Mouse (Mus musculus): ENCODE results near the gene Polr3gl. TPM values are rescaled to one million over a fixed set of nuclear protein-coding genes. Genes with fewer than 3 reads are reported as not detected.
"Not testable (repeated sequence)": the region's sequence is repeated elsewhere in the genome, so short reads cannot be mapped to it uniquely, and the experiment has no call there.

Polr3gl gene
- polyA plus RNA-seq, 1 experiment, result 44.5 TPM

- Histone ChIP-seq H3K4me1 (ENCODE audit: control insufficient read depth, insufficient read depth, low read length) (no peaks in the 10 kb centered on the region), H3K4me3 (ENCODE audit: insufficient read depth, low read length) (no peak overlapping the region), H3K27ac (ENCODE audit: insufficient read depth, low read length) (no peak overlapping the region)
- TF ChIP-seq CTCF (IDR thresholded peaks at IDR 0.05; ENCODE audit: extremely low read depth, insufficient read depth, low read length), result no peak
- no peak for TF ChIP-seq POLR2A (IDR thresholded peaks at IDR 0.05; ENCODE audit: extremely low read depth, insufficient read depth, low read length)
These were observed 29.2 kb upstream of the Polr3gl start for GRCm38 (mm10) chr3:96623201-96623600.

DNA sequence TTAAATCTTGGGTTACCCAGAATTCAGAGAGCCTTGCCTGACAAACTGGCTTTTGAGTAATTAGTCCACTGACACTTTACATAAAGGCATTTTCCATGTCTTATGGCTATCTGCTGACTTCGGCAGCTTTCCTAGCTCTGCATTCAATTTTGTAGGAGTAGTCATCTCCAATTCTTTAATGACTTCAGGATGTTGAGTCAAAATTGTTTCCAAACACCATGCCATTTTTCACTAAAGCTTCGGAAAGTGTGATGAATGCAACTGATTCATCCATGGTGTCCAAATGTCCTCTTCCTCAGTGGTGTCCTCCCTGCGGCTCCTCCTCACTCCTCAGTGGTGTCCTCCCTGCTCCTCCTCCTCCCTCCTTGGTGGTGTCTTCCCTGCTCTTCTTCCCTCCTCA lies 24.0 kb upstream of the Polr3gl start:
- H3K27ac ChIP-seq (ENCODE audit: insufficient read depth, low read length), result no peak overlapping the region
- no peaks in the 10 kb centered on the region for H3K4me1 ChIP-seq (ENCODE audit: control insufficient read depth, insufficient read depth, low read length)
- H3K4me3 ChIP-seq (ENCODE audit: insufficient read depth, low read length), result no peak overlapping the region
- no peak for TF ChIP-seq POLR2A (IDR thresholded peaks at IDR 0.05; ENCODE audit: extremely low read depth, insufficient read depth, low read length)
- no peak for TF ChIP-seq CTCF (IDR thresholded peaks at IDR 0.05; ENCODE audit: extremely low read depth, insufficient read depth, low read length)

GRCm38 (mm10) chr3:96606618-96607017 lies 12.6 kb upstream of the Polr3gl start:
- Histone ChIP-seq H3K27ac (ENCODE audit: insufficient read depth, low read length) (no peak overlapping the region), H3K4me3 (ENCODE audit: insufficient read depth, low read length) (no peak overlapping the region), H3K4me1 (ENCODE audit: control insufficient read depth, insufficient read depth, low read length) (peaks cover 11% of the 10 kb centered on the region; the same call in 1 of the 2 replicates)
- no peak for TF ChIP-seq POLR2A (IDR thresholded peaks at IDR 0.05; ENCODE audit: extremely low read depth, insufficient read depth, low read length)
- no peak for TF ChIP-seq CTCF (IDR thresholded peaks at IDR 0.05; ENCODE audit: extremely low read depth, insufficient read depth, low read length)

GRCm38 (mm10) chr3:96606007-96606406 lies 12.0 kb upstream of the Polr3gl start:
- H3K27ac ChIP-seq (ENCODE audit: insufficient read depth, low read length); H3K4me3 ChIP-seq (ENCODE audit: insufficient read depth, low read length): not testable (repeated sequence)
- peaks cover 11% of the 10 kb centered on the region; the same call in 1 of the 2 replicates for H3K4me1 ChIP-seq (ENCODE audit: control insufficient read depth, insufficient read depth, low read length)

- peaks cover 15% of the 10 kb centered on the region for H3K4me1 ChIP-seq (ENCODE audit: control insufficient read depth, insufficient read depth, low read length)
- H3K27ac ChIP-seq (ENCODE audit: insufficient read depth, low read length), result no peak overlapping the region
- no peak for TF ChIP-seq POLR2A (IDR thresholded peaks at IDR 0.05; ENCODE audit: extremely low read depth, insufficient read depth, low read length)
- no peak overlapping the region for H3K4me3 ChIP-seq (ENCODE audit: insufficient read depth, low read length)
These were observed 9.3 kb upstream of the Polr3gl start for GRCm38 (mm10) chr3:96603311-96603710.

DNA sequence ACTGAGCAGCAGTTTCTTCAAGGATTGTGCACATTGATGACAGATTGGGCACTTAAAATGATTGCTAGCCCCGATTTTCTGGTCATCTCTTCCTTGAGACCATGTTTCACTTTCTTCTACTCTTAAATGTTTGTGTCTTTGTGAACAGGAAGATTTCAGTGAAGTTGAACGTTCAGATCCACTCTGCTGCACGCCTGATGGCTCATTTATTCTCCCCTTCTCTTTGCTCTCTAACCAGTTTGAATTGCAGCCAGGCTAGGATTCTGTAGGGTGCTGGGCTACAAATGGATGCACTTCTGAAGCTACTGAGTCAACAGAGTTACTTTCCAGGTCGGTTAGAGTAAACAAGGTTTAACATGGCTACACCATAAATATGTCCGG lies 8.7 kb upstream of the Polr3gl start:
- Histone ChIP-seq H3K4me3 (ENCODE audit: insufficient read depth, low read length) (peak overlapping the region; percentile 61; the same call in 1 of the 2 replicates), H3K27ac (ENCODE audit: insufficient read depth, low read length) (no peak overlapping the region), H3K4me1 (ENCODE audit: control insufficient read depth, insufficient read depth, low read length) (peaks cover 15% of the 10 kb centered on the region)
- TF ChIP-seq CTCF (IDR thresholded peaks at IDR 0.05; ENCODE audit: extremely low read depth, insufficient read depth, low read length), result no peak
- TF ChIP-seq POLR2A (IDR thresholded peaks at IDR 0.05; ENCODE audit: extremely low read depth, insufficient read depth, low read length), result no peak

- H3K27ac ChIP-seq (ENCODE audit: insufficient read depth, low read length), result peak overlapping the region; percentile 17
- no peak for TF ChIP-seq POLR2A (IDR thresholded peaks at IDR 0.05; ENCODE audit: extremely low read depth, insufficient read depth, low read length)
- TF ChIP-seq CTCF (IDR thresholded peaks at IDR 0.05; ENCODE audit: extremely low read depth, insufficient read depth, low read length), result no peak
- H3K4me3 ChIP-seq (ENCODE audit: insufficient read depth, low read length), result peak overlapping the region; percentile 61
- H3K4me1 ChIP-seq (ENCODE audit: control insufficient read depth, insufficient read depth, low read length), result peaks cover 15% of the 10 kb centered on the region
These were observed 8.1 kb upstream of the Polr3gl start for GRCm38 (mm10) chr3:96601941-96602703.

GRCm38 (mm10) chr3:96601251-96601787 lies 7.3 kb upstream of the Polr3gl start:
- TF ChIP-seq CTCF (IDR thresholded peaks at IDR 0.05; ENCODE audit: extremely low read depth, insufficient read depth, low read length) (no peak), POLR2A (IDR thresholded peaks at IDR 0.05; ENCODE audit: extremely low read depth, insufficient read depth, low read length) (peak; percentile 62; the same call in 1 of the 2 replicates)
- H3K27ac ChIP-seq (ENCODE audit: insufficient read depth, low read length), result peak overlapping the region; percentile 17
- peak overlapping the region; percentile 61 for H3K4me3 ChIP-seq (ENCODE audit: insufficient read depth, low read length)
- H3K4me1 ChIP-seq (ENCODE audit: control insufficient read depth, insufficient read depth, low read length), result peaks cover 15% of the 10 kb centered on the region

DNA sequence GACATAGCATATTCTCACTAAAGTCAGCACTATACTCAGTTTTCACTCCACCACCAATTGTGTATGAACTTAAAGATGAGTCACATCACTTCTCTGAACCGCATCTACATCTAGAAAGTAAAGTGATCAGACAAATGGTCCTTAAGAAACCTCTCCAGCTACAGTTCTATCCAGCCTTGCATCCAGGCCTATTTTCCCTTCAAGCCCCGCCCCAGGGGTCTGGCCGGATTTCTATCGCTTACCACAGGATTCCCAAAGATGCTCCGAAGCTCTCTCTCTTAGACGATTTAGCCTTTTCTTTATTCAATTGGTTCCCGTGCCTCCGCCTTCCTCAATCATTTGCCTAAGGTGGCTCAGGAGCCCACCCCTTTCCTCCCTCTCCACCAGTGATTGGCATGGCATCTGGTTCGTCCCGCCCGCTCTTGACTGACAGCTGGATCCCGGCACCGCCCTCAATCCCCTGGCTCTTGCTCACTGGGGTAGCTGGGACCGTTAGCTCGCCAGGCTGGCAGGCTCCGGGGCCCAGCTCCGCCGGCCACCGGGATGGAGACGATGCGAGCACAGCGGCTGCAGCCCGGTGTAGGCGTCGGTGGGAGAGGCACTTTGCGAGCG lies 6.8 kb upstream of the Polr3gl start, which contains the start of gene Lix1l:
TSS of gene Lix1l (plus strand) at position 511 of the 612 bp plus-strand sequence.
- peak; percentile 63; the same call in 1 of the 2 replicates for TF ChIP-seq POLR2A (IDR thresholded peaks at IDR 0.05; ENCODE audit: extremely low read depth, insufficient read depth, low read length)
- TF ChIP-seq CTCF (IDR thresholded peaks at IDR 0.05; ENCODE audit: extremely low read depth, insufficient read depth, low read length), result no peak

DNA sequence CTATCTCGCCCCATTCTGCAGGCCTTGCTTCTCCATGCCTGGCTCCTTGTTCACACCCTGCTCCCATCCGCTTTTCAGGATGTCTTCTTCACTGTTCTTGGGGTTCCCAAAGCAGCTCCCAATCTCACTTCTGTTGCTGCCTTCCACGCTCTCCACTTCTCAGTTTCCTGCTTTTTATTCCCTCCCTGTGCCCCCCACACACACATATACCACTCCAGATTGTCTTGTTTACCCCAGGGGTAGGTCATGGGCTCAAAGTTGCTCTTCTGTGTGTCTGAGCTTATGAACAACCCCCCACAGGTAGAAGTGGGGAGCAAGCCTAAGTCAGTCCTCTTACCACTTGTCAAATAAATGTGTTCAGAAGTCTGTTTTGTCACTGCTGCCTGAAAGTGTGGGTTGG lies 5.4 kb upstream of the Polr3gl start:
- H3K4me1 ChIP-seq (ENCODE audit: control insufficient read depth, insufficient read depth, low read length), result peaks cover 13% of the 10 kb centered on the region
- TF ChIP-seq CTCF (IDR thresholded peaks at IDR 0.05; ENCODE audit: extremely low read depth, insufficient read depth, low read length) (no peak), POLR2A (IDR thresholded peaks at IDR 0.05; ENCODE audit: extremely low read depth, insufficient read depth, low read length) (no peak)
- H3K27ac ChIP-seq (ENCODE audit: insufficient read depth, low read length), result no peak overlapping the region
- peak overlapping the region; percentile 69; the same call in 1 of the 2 replicates for H3K4me3 ChIP-seq (ENCODE audit: insufficient read depth, low read length)

More for the DNA sequence above, 6.8 kb upstream of the Polr3gl start, which contains the start of gene Lix1l:
- H3K27ac ChIP-seq (ENCODE audit: insufficient read depth, low read length), result peak within 1 kb of the TSS; percentile 17
- peaks cover 15% of the 10 kb centered on the region for H3K4me1 ChIP-seq (ENCODE audit: control insufficient read depth, insufficient read depth, low read length)
- peak within 1 kb of the TSS; percentile 61 for H3K4me3 ChIP-seq (ENCODE audit: insufficient read depth, low read length)
